Mouse (Mus musculus) CH12.LX (cell line): ENCODE data around the gene Fibcd1.

ENCODE experiments used
- BHLHE40 ChIP-seq: IDR thresholded peaks from 2 replicates; pipeline ENCODE4 v1.6.1; 2011; ENCODE audit warnings: mild to moderate bottlenecking, low read depth, low read length, improper control_type of control experiment
- NELFE ChIP-seq: IDR thresholded peaks from 2 replicates; pipeline ENCODE4 v1.6.1; 2011; ENCODE audit warnings: low read depth, low read length, improper control_type of control experiment
- POLR2A ChIP-seq: IDR thresholded peaks from 2 replicates; pipeline ENCODE4 v1.6.1; 2011; ENCODE audit warnings: low read depth, mild to moderate bottlenecking, improper control_type of control experiment, low read length

DNA sequence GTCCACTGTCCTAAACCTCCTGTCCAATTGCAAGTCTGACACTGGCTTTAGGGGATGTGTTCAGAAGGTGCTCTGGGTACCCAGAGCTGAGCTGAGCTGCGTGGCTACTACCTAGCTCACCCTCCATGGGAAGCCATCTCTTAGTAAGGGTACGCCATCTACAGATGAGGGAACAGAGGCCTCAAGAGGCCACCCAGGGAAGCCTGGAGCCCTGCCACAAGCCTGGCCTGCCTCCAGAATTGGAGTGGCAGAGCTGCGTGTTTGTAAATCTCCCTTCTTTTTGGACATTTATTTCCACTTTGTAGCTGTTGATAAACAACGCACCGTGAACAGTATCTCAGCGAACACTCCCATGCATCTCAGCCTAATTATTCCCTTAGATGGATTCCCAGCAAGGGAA is 11.4 kb upstream of the Fibcd1 start:
- TF ChIP-seq BHLHE40 (no peak), POLR2A (no peak), NELFE (no peak)
